Mouse (Mus musculus) heart, adult 2 months (tissue): ENCODE measurements around the gene Gtpbp2.

Source experiments
- CTCF ChIP-seq: fragments of 200-600 bp; IDR thresholded peaks from 2 replicates; pipeline ENCODE4 v1.8.1; 2022; ENCODE audit warnings: antibody characterized with exemption, mild to moderate bottlenecking, moderate library complexity
- POLR2A ChIP-seq: fragments of 200-500 bp; IDR thresholded peaks from 2 replicates; pipeline ENCODE4 v1.6.1; 2011; ENCODE audit warnings: mild to moderate bottlenecking, low read depth, low read length, control low read depth; ENCODE audit not compliant: insufficient read depth

GRCm38 (mm10) chr17:46138563-46139236 is 22.1 kb upstream of the Gtpbp2 start:
- TF ChIP-seq POLR2A: no peak
- TF ChIP-seq CTCF: no peak
